Mouse (Mus musculus) ES-E14 (cell line): Measurements from ENCODE around the gene Tph1. TPM values are rescaled to one million over a fixed set of nuclear protein-coding genes. Genes with fewer than 3 reads are reported as not detected.

ENCODE experiments used
- DNase-seq: peaks from one replicate; pipeline ENCODE4 v3.0.0-alpha.2; 2013; ENCODE audit warnings: low read depth, low spot score
- H3K27ac ChIP-seq: 2 replicates; pipeline ENCODE4 v1.5.1; 2012; ENCODE audit warnings: low read depth, mild to moderate bottlenecking, low read length, moderate library complexity, mixed read lengths; ENCODE audit not compliant: poor library complexity, insufficient read depth, severe bottlenecking
- H3K36me3 ChIP-seq: 2 replicates; pipeline ENCODE4 v1.6.1; 2012; ENCODE audit warnings: mild to moderate bottlenecking, low read length, moderate library complexity, mixed read lengths; ENCODE audit not compliant: control insufficient read depth, poor library complexity, insufficient read depth, severe bottlenecking
- H3K4me1 ChIP-seq, 2 experiments: fragments of 150-350 bp in 1 of 2; sonication (generic) in 1 of 2; 2 replicates each; pipeline ENCODE4 v1.6.1; 2012; ENCODE audit warnings: low read length in 2 of 2, mild to moderate bottlenecking in 1 of 2, mixed read lengths in 1 of 2; ENCODE audit not compliant: control insufficient read depth in 2 of 2, insufficient read depth in 2 of 2, poor library complexity in 1 of 2
- H3K4me3 ChIP-seq, 2 experiments: fragments of 150-350 bp in 1 of 2; sonication (generic) in 1 of 2; 2 replicates each; pipeline ENCODE4 v1.5.1; 2012; ENCODE audit warnings: low read length in 2 of 2, low read depth in 1 of 2, mild to moderate bottlenecking in 1 of 2, mixed read lengths in 1 of 2; ENCODE audit not compliant: insufficient read depth in 1 of 2, poor library complexity in 1 of 2, severe bottlenecking in 1 of 2
- H3K9ac ChIP-seq: 2 replicates; pipeline ENCODE4 v1.6.1; 2012; ENCODE audit warnings: low read depth, mild to moderate bottlenecking, low read length, mixed read lengths; ENCODE audit not compliant: poor library complexity, insufficient read depth, severe bottlenecking
- H3K9me3 ChIP-seq: fragments of 150-350 bp; sonication (generic); 2 replicates; pipeline ENCODE4 v1.6.1; 2012; ENCODE audit warnings: low read depth, mild to moderate bottlenecking, low read length; ENCODE audit not compliant: control insufficient read depth, insufficient read depth
- CHD2 ChIP-seq: IDR thresholded peaks from 2 replicates; pipeline ENCODE4 v1.6.1; 2014; ENCODE audit warnings: mild to moderate bottlenecking, low read depth, low read length, inconsistent platforms
- HCFC1 ChIP-seq: IDR thresholded peaks from 2 replicates; pipeline ENCODE4 v1.6.1; 2012; ENCODE audit warnings: low read length, inconsistent platforms, borderline replicate concordance; ENCODE audit not compliant: insufficient read depth
- MAFK ChIP-seq: IDR thresholded peaks from 2 replicates; pipeline ENCODE4 v1.6.1; 2014; ENCODE audit warnings: mild to moderate bottlenecking, low read depth, low read length, inconsistent platforms; ENCODE audit not compliant: insufficient read depth
- ZC3H11A ChIP-seq: IDR thresholded peaks from 2 replicates; pipeline ENCODE4 v1.6.1; 2012; ENCODE audit warnings: low read depth, mild to moderate bottlenecking, inconsistent platforms, low read length, borderline replicate concordance
- ZNF384 ChIP-seq: IDR thresholded peaks from 2 replicates; pipeline ENCODE4 v1.6.1; 2012; ENCODE audit warnings: low read depth, low read length, inconsistent platforms
- in situ Hi-C, 2 experiments: fragments of 600-800 bp; cut with MboI; formaldehyde crosslinking; loops; one replicate each; pipeline ENCODE4 v1.15.1; 2025; ENCODE audit warnings: low sequenced_read_pairs in 2 of 2, inconsistent platforms in 1 of 2; ENCODE audit not compliant: unreplicated experiment in 2 of 2
- total RNA-seq: library from RNA; depleted of rRNA; stranded (reverse); fragments of 300-350 nt; gene quantifications from 2 replicates; pipeline ENCODE4 v1.2.3, GENCODE M21; 2012

Gene Tph1
- total RNA-seq, 1 experiment: 3.6 TPM

DNA sequence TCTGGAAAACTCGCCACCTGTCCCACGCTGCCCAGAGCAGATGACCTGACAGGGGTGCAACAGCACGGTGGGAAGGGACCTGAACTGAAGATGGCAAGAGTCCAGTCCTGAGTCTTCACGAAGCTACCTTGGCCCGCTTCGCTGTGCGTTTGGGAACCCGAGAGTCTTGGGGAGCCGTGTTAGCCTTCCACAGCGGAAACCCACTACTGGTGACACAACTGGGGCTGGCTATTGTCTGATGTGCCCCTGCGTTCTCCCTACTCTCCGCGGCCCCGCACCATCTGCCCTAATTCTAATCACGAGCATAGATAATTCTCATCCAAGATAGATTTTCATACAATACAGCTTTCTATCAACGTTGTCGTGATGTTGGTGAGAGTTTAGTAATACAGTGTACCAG is 32.3 kb downstream of the Tph1 start:
- TF ChIP-seq HCFC1: no peak
- TF ChIP-seq ZC3H11A: no peak
- no peak for TF ChIP-seq CHD2
- TF ChIP-seq ZNF384: no peak
- TF ChIP-seq MAFK: no peak
- no peaks in the 10 kb centered on the region for H3K36me3 ChIP-seq
- peak overlapping the region; percentile 27 to 92 for H3K4me3 ChIP-seq
- H3K9ac ChIP-seq: no peak overlapping the region
- in situ Hi-C loops: no loop called here
- H3K27ac ChIP-seq: no peak overlapping the region
- no peaks in the 10 kb centered on the region for H3K9me3 ChIP-seq
- H3K4me1 ChIP-seq: peaks cover 0 to 2% of the 10 kb centered on the region in 2 experiments; a peak in 1 of 4 replicates
- DNase-seq: no peak

DNA sequence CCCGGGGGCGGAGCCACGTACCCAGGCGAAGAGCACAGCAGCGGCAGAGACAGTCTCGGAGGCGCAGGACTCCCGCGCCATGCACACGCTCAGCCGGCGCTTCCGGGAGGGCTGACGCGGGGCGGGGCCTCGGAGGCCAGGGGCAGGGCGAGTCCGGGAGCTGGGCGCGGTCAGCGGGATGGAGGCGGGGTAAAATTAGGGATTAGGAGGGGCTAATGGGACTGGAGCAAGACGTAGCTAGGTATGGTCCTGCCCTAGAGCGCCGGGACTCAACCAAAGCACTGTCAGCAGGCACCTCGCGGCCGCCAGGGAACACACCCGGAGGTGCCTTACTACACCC is 32.7 kb downstream of the Tph1 start, which contains the start of gene Sergef:
TSS of gene Sergef (minus strand) at position 116 of the 340 bp plus-strand sequence.
- DNase-seq: peak; percentile 86
- no peaks in the 10 kb centered on the region for H3K9me3 ChIP-seq
- peaks cover 0 to 2% of the 10 kb centered on the region in 2 experiments; a peak in 1 of 4 replicates for H3K4me1 ChIP-seq
- TF ChIP-seq HCFC1 (no peak; the same call in 1 of the 2 replicates), MAFK (no peak), CHD2 (no peak), ZNF384 (no peak), ZC3H11A (no peak)
- peak within 1 kb of the TSS; percentile 82 to 92 for H3K4me3 ChIP-seq
- peak within 1 kb of the TSS; percentile 84 for H3K9ac ChIP-seq
- in situ Hi-C loops: no loop called here
- no peak within 1 kb of the TSS for H3K27ac ChIP-seq
- H3K36me3 ChIP-seq: no peaks in the 10 kb centered on the region

GRCm38 (mm10) chr7:46638889-46639691 is 33.2 kb downstream of the Tph1 start:
- no peak for DNase-seq
- Histone ChIP-seq H3K9ac (peak overlapping the region; percentile 84), H3K4me3 (peak overlapping the region; percentile 82 to 92), H3K27ac (no peak overlapping the region), H3K4me1 (peaks cover 0 to 2% of the 10 kb centered on the region in 2 experiments; a peak in 1 of 4 replicates), H3K9me3 (no peaks in the 10 kb centered on the region), H3K36me3 (no peaks in the 10 kb centered on the region)
- TF ChIP-seq CHD2 (no peak), ZC3H11A (no peak), MAFK (no peak), ZNF384 (no peak)
- in situ Hi-C loops: no loop called here

GRCm38 (mm10) chr7:46628375-46628975 is 43.9 kb downstream of the Tph1 start:
- Histone ChIP-seq H3K36me3 (no peaks in the 10 kb centered on the region; the same call in 1 of the 2 replicates), H3K9ac (no peak overlapping the region), H3K9me3 (no peaks in the 10 kb centered on the region), H3K4me3 (no peak overlapping the region), H3K27ac (no peak overlapping the region), H3K4me1 (no peaks in the 10 kb centered on the region)
- in situ Hi-C loops: no loop called here
- TF ChIP-seq ZC3H11A (no peak), HCFC1 (no peak), CHD2 (no peak), MAFK (no peak), ZNF384 (no peak)
- DNase-seq: no peak
